Mouse (Mus musculus) cerebellum, adult 18-20 months (tissue): ENCODE measurements around the gene Ift140.

Experiments
- DNase-seq, 2 experiments: peaks; one replicate each; pipeline ENCODE4 v3.0.0; 2021

Ift140 gene

GRCm38 (mm10) chr17:25015655-25016291, at the start of gene Ift140, which contains the start of gene Cramp1l:
Gene Ift140, plus strand, starts transcription at chr17:25016085.
Gene Cramp1l, minus strand, starts transcription at chr17:25015788.
- DNase-seq = peak; percentile 99

- DNase-seq = no peak
Observed at GRCm38 (mm10) chr17:24987221-24987620, 28.7 kb upstream of the Ift140 start.

GRCm38 (mm10) chr17:24994721-24995120, 21.2 kb upstream of the Ift140 start:
- DNase-seq = no peak

GRCm38 (mm10) chr17:25005102-25005501, 10.8 kb upstream of the Ift140 start:
- no peak for DNase-seq

GRCm38 (mm10) chr17:25007480-25007879, 8.4 kb upstream of the Ift140 start:
- DNase-seq = no peak

- peak; percentile 8 to 25 for DNase-seq
Observed at GRCm38 (mm10) chr17:25013606-25014501, 2.0 kb upstream of the Ift140 start.

- DNase-seq = peak in 1 of 2 experiments; percentile 29
Observed at GRCm38 (mm10) chr17:25014841-25015570, 879 bp upstream of the Ift140 start.

GRCm38 (mm10) chr17:25016292-25017132, 627 bp downstream of the Ift140 start:
- DNase-seq = peak in 1 of 2 experiments; percentile 78

- DNase-seq = peak; percentile 11 to 30
Observed at GRCm38 (mm10) chr17:25036183-25036582, 20.3 kb downstream of the Ift140 start.

GRCm38 (mm10) chr17:25044879-25045278, 29.0 kb downstream of the Ift140 start:
- no peak for DNase-seq

GRCm38 (mm10) chr17:25045281-25045680, 29.4 kb downstream of the Ift140 start:
- DNase-seq = no peak

- DNase-seq = no peak
Observed at GRCm38 (mm10) chr17:25047143-25047542, 31.3 kb downstream of the Ift140 start.

GRCm38 (mm10) chr17:25053274-25053673, 37.4 kb downstream of the Ift140 start:
- no peak for DNase-seq

GRCm38 (mm10) chr17:25057041-25057440, 41.2 kb downstream of the Ift140 start:
- no peak for DNase-seq

- DNase-seq = no peak
Observed at GRCm38 (mm10) chr17:25063261-25063660, 47.4 kb downstream of the Ift140 start.

GRCm38 (mm10) chr17:25063872-25064271, 48.0 kb downstream of the Ift140 start:
- DNase-seq = peak in 1 of 2 experiments; percentile 10

GRCm38 (mm10) chr17:25064351-25064750, 48.5 kb downstream of the Ift140 start:
- DNase-seq = no peak

GRCm38 (mm10) chr17:25065189-25065588, 49.3 kb downstream of the Ift140 start:
- no peak for DNase-seq

GRCm38 (mm10) chr17:25066595-25066994, 50.7 kb downstream of the Ift140 start:
- DNase-seq = no peak

GRCm38 (mm10) chr17:25067442-25067851, 51.6 kb downstream of the Ift140 start:
- DNase-seq = no peak

- DNase-seq = no peak
Observed at GRCm38 (mm10) chr17:25068690-25069089, 52.8 kb downstream of the Ift140 start.

- peak; percentile 58 to 65 for DNase-seq
Observed at GRCm38 (mm10) chr17:25076906-25077305, 61.0 kb downstream of the Ift140 start.
